Mouse (Mus musculus) embryonic facial prominence, embryonic 15.5 days (tissue): ENCODE results near the gene Hs6st3. TPM values are rescaled to one million over a fixed set of nuclear protein-coding genes. Genes with fewer than 3 reads are reported as not detected.

ENCODE experiments used
- ATAC-seq: fragments of 200-750 bp; cut with Nextera tagmentation; 2 replicates; pipeline ENCODE4 v1.8.0; 2017; ENCODE audit warnings: low read depth, moderate TSS enrichment; ENCODE audit not compliant: insufficient number of reproducible peaks, low FRiP score, low TSS enrichment
- H3K27ac ChIP-seq: fragments of 300-500 bp; sonication (generic); replicated peaks from 2 replicates; pipeline ENCODE4 v1.5.1; 2015; ENCODE audit warnings: mild to moderate bottlenecking, inconsistent platforms
- H3K27me3 ChIP-seq: fragments of 300-500 bp; sonication (generic); 2 replicates; pipeline ENCODE4 v1.6.1; 2015; ENCODE audit warnings: inconsistent platforms
- H3K36me3 ChIP-seq: fragments of 300-500 bp; sonication (generic); 2 replicates; pipeline ENCODE4 v1.6.1; 2015; ENCODE audit warnings: mild to moderate bottlenecking, inconsistent platforms
- H3K4me1 ChIP-seq: fragments of 300-500 bp; sonication (generic); 2 replicates; pipeline ENCODE4 v1.6.1; 2015; ENCODE audit warnings: inconsistent platforms
- H3K4me2 ChIP-seq: fragments of 300-500 bp; sonication (generic); replicated peaks from 2 replicates; pipeline ENCODE4 v1.6.1; 2015; ENCODE audit warnings: mild to moderate bottlenecking, inconsistent platforms
- H3K4me3 ChIP-seq: fragments of 300-500 bp; sonication (generic); replicated peaks from 2 replicates; pipeline ENCODE4 v1.5.1; 2015; ENCODE audit warnings: mild to moderate bottlenecking, inconsistent platforms
- H3K9ac ChIP-seq: fragments of 300-500 bp; sonication (generic); 2 replicates; pipeline ENCODE4 v1.6.1; 2015; ENCODE audit warnings: inconsistent platforms
- H3K9me3 ChIP-seq: fragments of 300-500 bp; sonication (generic); replicated peaks from 2 replicates; pipeline ENCODE4 v1.6.1; 2016; ENCODE audit warnings: inconsistent platforms
- WGBS: fragments of 180-500 bp; shearing (Covaris S2); methylation state at CpG from one replicate; pipeline ENCODE4 v1.1.7; 2015; 5-methylcytosine and 5-hydroxymethylcytosine counted together
- polyA plus RNA-seq: library from polyadenylated mRNA; unstranded; fragments of >200 nt; fragmentation: Nextera tagmentation; extraction: Ambion mirVana; gene quantifications from 2 replicates; pipeline ENCODE4 v1.2.1, GENCODE M21; 2015

The Hs6st3 gene
- polyA plus RNA-seq, 1 experiment from 2014 or later = 0.19 TPM

DNA sequence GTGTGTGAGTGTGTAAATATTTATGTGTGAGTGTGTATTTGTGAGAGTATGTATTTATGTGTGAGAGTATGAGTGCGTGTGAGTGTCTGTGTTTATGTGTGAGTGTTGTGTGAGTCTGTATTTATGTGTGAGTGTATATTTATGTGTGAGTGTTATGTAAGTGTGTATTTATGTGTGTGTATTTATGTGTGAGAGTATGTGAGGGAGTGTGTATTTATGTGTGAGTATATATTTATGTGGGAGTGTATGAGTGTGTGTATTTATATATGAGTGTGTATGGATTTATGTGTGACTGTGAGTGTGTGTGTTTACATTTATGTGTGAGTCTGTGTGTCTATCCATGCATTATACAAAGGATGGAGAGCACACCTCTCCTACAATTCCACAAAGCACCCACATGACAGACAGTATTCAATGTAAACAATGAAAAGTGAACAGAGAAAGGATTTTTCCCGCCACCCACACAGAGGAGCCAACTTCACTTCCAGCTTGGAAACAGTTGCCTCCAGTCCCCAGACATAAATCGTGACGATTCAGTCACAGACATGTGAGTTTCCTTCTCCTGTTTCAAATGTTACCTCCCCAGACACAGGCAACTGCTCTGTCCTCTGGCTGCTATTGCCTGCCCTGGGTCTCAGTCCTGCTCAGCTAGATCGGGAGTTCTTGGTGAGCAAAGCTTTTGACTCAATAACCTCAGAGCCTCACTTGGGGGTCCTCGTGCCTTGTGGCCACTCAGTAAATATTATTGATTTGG, 780.3 kb downstream of the Hs6st3 start:
- Histone ChIP-seq H3K9me3 (no peaks in the 10 kb centered on the region), H3K27me3 (no peaks in the 10 kb centered on the region), H3K9ac (no peak overlapping the region), H3K36me3 (no peaks in the 10 kb centered on the region), H3K4me2 (no peak overlapping the region), H3K4me1 (no peaks in the 10 kb centered on the region), H3K4me3 (no peak overlapping the region), H3K27ac (no peak overlapping the region)
- ATAC-seq = no peak
- WGBS = 54% methylated on average over 6 of the region's 6 CpGs

- Histone ChIP-seq H3K9me3 (no peaks in the 10 kb centered on the region), H3K9ac (no peak overlapping the region), H3K4me2 (no peak overlapping the region), H3K36me3 (no peaks in the 10 kb centered on the region), H3K4me3 (no peak overlapping the region), H3K4me1 (no peaks in the 10 kb centered on the region), H3K27ac (no peak overlapping the region), H3K27me3 (no peaks in the 10 kb centered on the region)
- WGBS = 67% methylated on average over 1 of the region's 1 CpGs
- ATAC-seq = no peak
Measured at GRCm38 (mm10) chr14:119919177-119919576, 781.0 kb downstream of the Hs6st3 start.

Other genes starting within 250 kb of the Hs6st3 start
- 22.1 and 24.0 TPM in 2 replicates for gene Dzip1, start 212.9 kb upstream of the Hs6st3 start, polyA plus RNA-seq
- 39.8 and 42.0 TPM in 2 replicates for gene Dnajc3, start 200.4 kb upstream of the Hs6st3 start, polyA plus RNA-seq
- gene Uggt2, start 38.9 kb upstream of the Hs6st3 start, polyA plus RNA-seq = 9.2 and 11.1 TPM in 2 replicates